Mouse (Mus musculus) gastrocnemius, postnatal 14 days (tissue): ENCODE data around the gene Trim63. TPM values are rescaled to one million over a fixed set of nuclear protein-coding genes. Genes with fewer than 3 reads are reported as not detected.

ENCODE experiments used
- DNase-seq: peaks from one replicate; pipeline ENCODE4 v3.0.0; 2021; ENCODE audit warnings: mixed read lengths
- intact Hi-C: fragments of 180-260 bp; cut with DNase I; formaldehyde crosslinking; loops from one replicate; pipeline ENCODE4 v1.15.1; 2025; ENCODE audit warnings: low total_unique reads
- total RNA-seq, 2 experiments: library from RNA; stranded (reverse); gene quantifications; 2 replicates each; pipeline ENCODE4 v1.2.3; 2021

Trim63 gene
- total RNA-seq, 2 experiments from 2014 or later = 103 to 224 TPM

DNA sequence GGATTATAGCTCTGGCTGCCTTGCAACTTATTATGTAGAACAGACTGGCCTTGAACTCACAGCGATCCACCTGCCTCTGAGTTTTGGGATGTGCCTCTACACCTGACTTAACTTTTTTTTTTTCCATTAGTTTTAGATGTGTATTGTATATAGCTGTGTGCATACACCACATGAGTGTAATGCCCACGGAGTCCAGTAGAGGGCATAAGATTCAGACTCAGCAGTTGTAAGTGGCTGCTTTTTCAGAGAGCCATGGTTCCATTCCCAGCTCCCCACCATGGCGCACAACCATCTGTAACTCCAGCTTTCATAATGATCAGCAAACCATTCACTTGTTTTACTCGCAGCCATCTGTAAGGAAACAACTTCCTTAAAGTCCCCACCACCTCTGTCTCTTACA lies 18.4 kb upstream of the Trim63 start:
- intact Hi-C loops = no loop called here
- DNase-seq = no peak

DNA sequence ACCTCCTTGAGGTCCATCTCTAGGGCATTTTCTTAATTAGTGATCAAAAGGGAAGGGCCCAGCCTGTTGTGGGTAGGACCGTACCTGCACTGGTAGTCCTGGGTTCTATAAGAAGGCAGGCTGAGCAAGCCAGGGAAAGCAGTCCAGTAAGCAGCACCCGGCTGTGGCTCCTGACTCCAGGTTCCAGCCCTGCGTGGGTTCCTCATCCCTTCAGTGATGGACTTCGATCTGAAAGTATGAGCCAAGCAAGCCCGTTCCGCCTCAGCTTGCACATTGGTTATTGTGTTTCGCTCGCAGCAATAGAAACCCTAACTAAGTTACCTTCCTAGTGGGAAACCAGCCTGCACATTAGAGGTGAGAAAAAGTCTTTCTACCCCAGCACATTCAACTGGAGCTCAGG lies 17.6 kb upstream of the Trim63 start:
- intact Hi-C loops = no loop called here
- DNase-seq = no peak

- no peak for DNase-seq
- intact Hi-C loops = no loop called here
Observed at GRCm38 (mm10) chr4:134298626-134299497, 16.1 kb upstream of the Trim63 start.

GRCm38 (mm10) chr4:134299498-134299810 lies 15.5 kb upstream of the Trim63 start:
- intact Hi-C loops = no loop called here

GRCm38 (mm10) chr4:134300316-134300715 lies 14.6 kb upstream of the Trim63 start:
- intact Hi-C loops = no loop called here

More at GRCm38 (mm10) chr4:134299498-134299810, 15.5 kb upstream of the Trim63 start:
- DNase-seq = peak; percentile 46

DNA sequence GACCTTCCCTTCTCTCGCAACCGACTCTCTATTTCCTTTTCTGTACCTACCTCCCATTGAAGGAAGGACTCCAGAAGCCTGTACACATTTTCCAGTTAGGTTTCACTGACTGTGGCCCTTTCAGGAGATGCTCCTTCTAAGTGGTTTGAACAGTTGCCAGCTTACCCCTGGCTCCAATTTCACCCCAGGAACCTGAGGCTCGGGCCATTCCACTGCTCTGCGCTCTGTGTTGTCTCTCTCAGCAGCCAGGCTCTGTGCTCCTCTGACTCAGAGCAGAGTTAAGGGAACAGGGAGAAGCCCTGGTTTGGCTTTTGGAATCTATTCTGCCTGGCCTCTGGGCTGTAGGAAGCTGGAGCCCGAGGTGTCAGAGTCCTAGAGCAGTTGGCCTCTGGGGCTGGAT lies 12.8 kb upstream of the Trim63 start:
- no peak for DNase-seq
- intact Hi-C loops = no loop called here

More at GRCm38 (mm10) chr4:134300316-134300715, 14.6 kb upstream of the Trim63 start:
- peak; percentile 82 for DNase-seq

DNA sequence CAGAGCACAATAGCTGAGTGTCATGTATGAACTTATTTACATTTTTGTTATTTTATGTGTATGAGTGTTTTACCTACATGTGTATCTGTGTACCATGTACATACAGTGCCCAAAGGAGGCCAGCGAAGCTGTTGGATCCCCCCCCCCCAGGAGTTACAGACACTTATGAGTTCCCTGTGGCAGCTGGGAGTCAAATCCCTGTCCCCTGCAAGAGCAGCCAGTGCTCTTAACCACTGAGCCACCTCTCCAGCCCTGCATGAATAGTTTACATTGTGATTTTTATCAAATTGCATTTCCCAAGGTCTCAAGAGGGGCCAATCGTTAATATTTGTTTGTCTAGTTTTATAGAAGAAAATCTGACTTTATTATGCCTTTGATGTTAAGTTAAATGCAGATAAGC lies 8.0 kb upstream of the Trim63 start:
- intact Hi-C loops = no loop called here
- no peak for DNase-seq

- intact Hi-C loops = no loop called here
- peak; percentile 86 for DNase-seq
Observed at GRCm38 (mm10) chr4:134307367-134308072, 7.4 kb upstream of the Trim63 start.

DNA sequence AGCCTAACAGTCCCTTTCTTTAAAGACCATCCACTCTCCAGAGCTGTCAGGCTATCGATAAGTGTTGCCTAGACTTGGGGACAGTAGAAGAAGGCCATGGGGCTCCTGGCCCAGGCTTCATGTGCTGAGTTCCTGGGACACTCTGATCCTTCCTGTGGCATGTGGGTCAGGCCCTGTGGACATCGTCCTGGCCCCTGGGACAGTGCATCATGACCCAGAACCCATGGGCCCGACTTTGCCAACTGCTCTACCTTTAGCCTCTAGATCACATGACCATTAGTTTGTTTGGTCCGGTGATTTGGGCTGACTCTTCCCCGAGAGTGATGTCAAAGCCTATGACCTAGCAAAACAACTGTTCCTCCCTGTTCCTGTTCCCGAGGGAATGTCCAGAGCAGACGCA lies 4.8 kb upstream of the Trim63 start:
- DNase-seq = no peak
- intact Hi-C loops = no loop called here

GRCm38 (mm10) chr4:134310656-134311055 lies 4.3 kb upstream of the Trim63 start:
- DNase-seq = no peak
- intact Hi-C loops = no loop called here

GRCm38 (mm10) chr4:134311784-134312183 lies 3.1 kb upstream of the Trim63 start:
- peak; percentile 45 for DNase-seq
- intact Hi-C loops = no loop called here

- no peak for DNase-seq
- intact Hi-C loops = no loop called here
Observed at GRCm38 (mm10) chr4:134312341-134312740, 2.6 kb upstream of the Trim63 start.

- intact Hi-C loops = no loop called here
- DNase-seq = no peak
Observed at GRCm38 (mm10) chr4:134312901-134313300, 2.0 kb upstream of the Trim63 start.

DNA sequence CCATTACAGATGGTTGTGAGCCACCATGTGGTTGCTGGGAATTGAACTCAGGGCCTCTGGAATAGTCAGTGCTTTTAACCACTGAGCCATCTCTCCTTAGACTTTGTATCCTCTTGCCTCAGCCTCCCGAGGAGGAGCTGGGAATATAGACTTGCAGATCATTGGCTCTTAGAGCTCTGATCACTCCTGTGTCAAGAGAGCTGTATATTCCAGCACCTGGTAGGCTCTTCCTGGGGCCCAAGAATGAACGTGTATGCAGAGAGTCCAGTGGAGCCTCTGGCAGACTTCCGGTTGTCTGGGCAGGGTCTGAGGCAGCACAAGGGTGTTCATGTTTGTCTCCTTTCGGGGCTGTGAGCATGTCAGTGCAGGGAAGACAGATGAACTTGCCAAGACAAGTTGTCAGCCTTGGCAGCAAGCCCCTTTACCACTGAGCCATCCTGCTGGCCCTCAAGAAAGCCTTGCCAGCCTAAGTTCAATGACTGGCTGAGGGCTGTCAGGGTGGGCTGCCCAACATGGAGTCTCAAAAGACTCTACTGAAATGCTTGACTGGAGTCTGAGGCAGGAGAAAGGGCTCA lies 752 bp upstream of the Trim63 start:
- no peak for DNase-seq
- intact Hi-C loops = no loop called here

DNA sequence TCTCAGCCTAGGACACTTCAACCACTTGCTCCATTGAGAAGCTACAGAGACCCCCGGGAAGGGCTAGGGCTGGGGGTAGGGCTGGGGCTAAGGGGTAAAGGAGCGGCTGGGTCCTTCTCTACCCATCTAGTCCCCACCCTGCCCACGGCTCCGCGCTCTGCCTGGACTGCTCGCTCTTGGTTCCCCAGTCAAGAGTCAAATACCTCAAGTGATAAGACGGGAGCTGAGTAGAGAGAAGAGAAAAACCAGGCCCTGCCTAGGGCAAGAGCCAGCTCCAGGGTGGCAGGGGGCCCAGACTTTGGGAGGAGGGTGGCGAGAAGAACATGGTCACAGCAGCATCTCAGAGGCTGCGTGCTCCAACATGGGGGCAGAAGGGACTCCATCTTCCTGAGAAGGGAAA lies 550 bp downstream of the Trim63 start:
- intact Hi-C loops = no loop called here
- no peak for DNase-seq

GRCm38 (mm10) chr4:134316390-134316789 lies 1.5 kb downstream of the Trim63 start:
- intact Hi-C loops = no loop called here
- DNase-seq = peak; percentile 53

DNA sequence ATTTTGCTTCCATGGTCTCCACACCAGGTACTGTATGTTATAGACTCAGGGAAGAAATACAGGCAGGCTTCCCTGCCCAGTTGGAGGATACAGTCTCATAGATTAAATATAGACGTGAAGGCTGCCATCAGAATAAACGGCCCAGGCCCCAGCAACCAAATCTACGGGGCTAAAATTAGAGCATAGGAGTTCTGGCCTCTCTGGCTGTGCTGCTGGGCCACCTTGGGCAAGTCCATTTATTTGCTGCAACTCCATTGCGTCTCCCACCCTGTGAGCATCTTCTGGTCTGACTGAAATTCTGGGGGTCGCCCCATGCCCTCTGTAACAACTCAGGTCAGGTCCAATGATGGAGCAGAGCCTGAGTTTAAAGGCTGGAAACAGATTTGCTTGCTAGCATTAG lies 4.2 kb downstream of the Trim63 start:
- no peak for DNase-seq
- intact Hi-C loops = no loop called here

DNA sequence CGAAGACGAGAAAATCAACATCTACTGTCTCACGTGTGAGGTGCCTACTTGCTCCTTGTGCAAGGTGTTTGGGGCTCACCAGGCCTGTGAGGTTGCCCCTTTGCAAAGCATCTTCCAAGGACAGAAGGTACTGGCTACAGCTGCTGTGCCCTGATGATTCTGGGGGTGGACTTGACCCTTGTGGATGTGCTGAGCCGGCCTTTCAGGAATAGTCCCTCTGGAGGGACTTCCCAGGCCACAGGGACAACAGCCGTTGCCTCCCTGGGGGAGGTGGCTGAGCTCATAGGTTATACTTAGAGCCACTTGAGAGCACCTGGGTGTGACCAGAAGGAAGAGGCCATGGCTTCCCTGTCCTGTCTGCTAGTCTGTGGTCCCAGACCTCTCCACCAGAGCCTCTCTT lies 4.8 kb downstream of the Trim63 start:
- intact Hi-C loops = no loop called here
- DNase-seq = no peak

DNA sequence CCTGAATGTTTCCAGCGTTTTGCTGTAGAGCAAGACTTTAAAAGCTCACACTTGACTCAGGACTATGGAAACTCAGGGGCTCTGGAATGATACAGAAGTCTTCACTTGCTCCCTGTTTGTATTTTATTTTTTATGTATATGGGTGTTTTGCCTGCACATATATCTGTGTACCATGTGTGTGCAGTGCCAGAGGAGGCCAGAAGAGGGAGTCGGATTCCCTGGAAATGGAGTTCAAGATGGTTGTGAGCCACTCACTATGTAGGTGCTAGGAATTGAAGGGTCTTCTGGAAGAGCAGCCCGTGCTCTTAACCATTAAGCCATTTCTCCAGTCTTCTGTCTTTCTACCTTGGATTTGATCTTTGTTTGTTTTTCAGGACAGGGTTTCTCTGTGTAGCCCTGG lies 6.6 kb downstream of the Trim63 start:
- intact Hi-C loops = no loop called here

GRCm38 (mm10) chr4:134324655-134325054 lies 9.7 kb downstream of the Trim63 start:
- DNase-seq = no peak
- intact Hi-C loops = no loop called here

More for the DNA sequence above, 6.6 kb downstream of the Trim63 start:
- DNase-seq = no peak
